Mouse (Mus musculus) embryonic facial prominence, embryonic 11.5 days (tissue): ENCODE measurements at regions not wholly inside any gene's neighbourhood (a gene's known extent, or its start where the extent isn't known, plus 50 kb on each side); places are given as distances from the start of the nearest gene placed in this dataset.
"Not testable (repeated sequence)": the region's sequence is repeated elsewhere in the genome, so short reads cannot be mapped to it uniquely, and the experiment has no call there.

Source experiments
- ATAC-seq: fragments of 200-750 bp; cut with Nextera tagmentation; replicated peaks from 2 replicates; pipeline ENCODE4 v1.8.0; 2017; ENCODE audit warnings: low read depth; ENCODE audit not compliant: insufficient number of reproducible peaks, low FRiP score, low TSS enrichment
- DNase-seq: peaks from one replicate; pipeline ENCODE4 v3.0.0-alpha.2; 2015; ENCODE audit warnings: low spot score
- H3K27ac ChIP-seq: fragments of 300-500 bp; sonication (generic); replicated peaks from 2 replicates; pipeline ENCODE4 v1.5.1; 2014; ENCODE audit warnings: mild to moderate bottlenecking, low read depth, low read length, control low read depth
- H3K27me3 ChIP-seq: fragments of 300-500 bp; sonication (generic); 2 replicates; pipeline ENCODE4 v1.6.1; 2014; ENCODE audit warnings: mild to moderate bottlenecking, low read length, moderate library complexity, mixed read lengths; ENCODE audit not compliant: control insufficient read depth, insufficient read depth
- H3K36me3 ChIP-seq: fragments of 300-500 bp; sonication (generic); replicated peaks from 2 replicates; pipeline ENCODE4 v1.6.1; 2014; ENCODE audit warnings: low read depth, mild to moderate bottlenecking, low read length, moderate library complexity, mixed read lengths; ENCODE audit not compliant: control insufficient read depth, insufficient read depth
- H3K4me1 ChIP-seq: fragments of 300-500 bp; sonication (generic); 2 replicates; pipeline ENCODE4 v1.6.1; 2014; ENCODE audit warnings: low read length, mixed read lengths; ENCODE audit not compliant: control insufficient read depth, insufficient read depth
- H3K4me2 ChIP-seq: fragments of 300-500 bp; sonication (generic); 2 replicates; pipeline ENCODE4 v1.6.1; 2014; ENCODE audit warnings: low read depth, mild to moderate bottlenecking, control low read depth, low read length, moderate library complexity
- H3K4me3 ChIP-seq: fragments of 300-500 bp; sonication (generic); 2 replicates; pipeline ENCODE4 v1.5.1; 2014; ENCODE audit warnings: low read depth, low read length, control low read depth
- H3K9ac ChIP-seq: fragments of 300-500 bp; sonication (generic); replicated peaks from 2 replicates; pipeline ENCODE4 v1.6.1; 2014; ENCODE audit warnings: mild to moderate bottlenecking, control low read depth, low read length
- H3K9me3 ChIP-seq: fragments of 300-500 bp; sonication (generic); replicated peaks from 2 replicates; pipeline ENCODE4 v1.6.1; 2016; ENCODE audit warnings: mild to moderate bottlenecking, low read length, inconsistent platforms, mixed read lengths; ENCODE audit not compliant: control insufficient read depth
- WGBS: fragments of 180-500 bp; shearing (Covaris S2); extraction: QIAGEN DNeasy Blood & Tissue Kit; methylation state at CpG from one replicate; pipeline ENCODE4 v1.1.7; 2014; 5-methylcytosine and 5-hydroxymethylcytosine counted together

GRCm38 (mm10) chr6:3179603-3180348 is 219.6 kb downstream of the Samd9l start:
- not testable (repeated sequence) for H3K4me3 ChIP-seq, H3K27me3 ChIP-seq, DNase-seq, H3K4me1 ChIP-seq, H3K27ac ChIP-seq, ATAC-seq, H3K4me2 ChIP-seq, H3K36me3 ChIP-seq, H3K9ac ChIP-seq
- 67% methylated on average over 7 of the region's 10 CpGs for WGBS
- peaks cover 16% of the 10 kb centered on the region for H3K9me3 ChIP-seq

- not testable (repeated sequence) for H3K4me1 ChIP-seq, H3K4me2 ChIP-seq, H3K9me3 ChIP-seq, H3K27ac ChIP-seq, H3K4me3 ChIP-seq, H3K9ac ChIP-seq, H3K36me3 ChIP-seq, DNase-seq, H3K27me3 ChIP-seq, ATAC-seq
- 93% methylated on average over 2 of the region's 4 CpGs for WGBS
Observed at GRCm38 (mm10) chr6:3169479-3169878, 229.9 kb downstream of the Samd9l start.

- not testable (repeated sequence) for DNase-seq, H3K36me3 ChIP-seq, H3K27ac ChIP-seq, H3K9ac ChIP-seq, ATAC-seq, H3K27me3 ChIP-seq, H3K4me2 ChIP-seq, H3K9me3 ChIP-seq, H3K4me1 ChIP-seq, H3K4me3 ChIP-seq
- WGBS: 25% methylated on average over 1 of the region's 1 CpGs
Observed at GRCm38 (mm10) chr6:3166149-3166548, 233.2 kb downstream of the Samd9l start.

- DNase-seq, H3K36me3 ChIP-seq, H3K9ac ChIP-seq, H3K27me3 ChIP-seq, H3K27ac ChIP-seq, H3K4me2 ChIP-seq, ATAC-seq, H3K9me3 ChIP-seq, H3K4me3 ChIP-seq, H3K4me1 ChIP-seq: not testable (repeated sequence)
- WGBS: 45% methylated on average over 2 of the region's 2 CpGs
Observed at GRCm38 (mm10) chr6:3151901-3152300, 247.5 kb downstream of the Samd9l start.

- not testable (repeated sequence) for ATAC-seq, H3K4me3 ChIP-seq, H3K36me3 ChIP-seq, DNase-seq, H3K4me1 ChIP-seq, H3K27ac ChIP-seq, H3K4me2 ChIP-seq, H3K9ac ChIP-seq, H3K27me3 ChIP-seq
- WGBS: 74% methylated on average over 3 of the region's 3 CpGs
- H3K9me3 ChIP-seq: peaks cover 14% of the 10 kb centered on the region
Observed at GRCm38 (mm10) chr6:3137823-3138222, 261.5 kb downstream of the Samd9l start.

- not testable (repeated sequence) for H3K4me1 ChIP-seq
- WGBS: 69% methylated on average over 4 of the region's 4 CpGs
Observed at GRCm38 (mm10) chr6:3133763-3134162, 265.6 kb downstream of the Samd9l start.

GRCm38 (mm10) chr6:3116296-3116695 is 283.1 kb downstream of the Samd9l start:
- H3K4me2 ChIP-seq, H3K9me3 ChIP-seq, H3K4me1 ChIP-seq, H3K27ac ChIP-seq, ATAC-seq, DNase-seq, H3K4me3 ChIP-seq, H3K27me3 ChIP-seq, H3K36me3 ChIP-seq, H3K9ac ChIP-seq: not testable (repeated sequence)
- WGBS: 20% methylated on average over 1 of the region's 3 CpGs

More at GRCm38 (mm10) chr6:3133763-3134162, 265.6 kb downstream of the Samd9l start:
- H3K4me3 ChIP-seq, H3K9me3 ChIP-seq, H3K27me3 ChIP-seq, H3K27ac ChIP-seq, H3K4me2 ChIP-seq, H3K9ac ChIP-seq, ATAC-seq, DNase-seq, H3K36me3 ChIP-seq: not testable (repeated sequence)
